Mouse (Mus musculus) embryonic fibroblast, embryonic 13.5 days (primary cell): Measurements from ENCODE around the gene Upb1. TPM values are rescaled to one million over a fixed set of nuclear protein-coding genes. Genes with fewer than 3 reads are reported as not detected.
"Not testable (repeated sequence)": the region's sequence is repeated elsewhere in the genome, so short reads cannot be mapped to it uniquely, and the experiment has no call there.

Experiments
- H3K27ac ChIP-seq: 2 replicates; pipeline ENCODE4 v1.5.1; 2012; ENCODE audit warnings: low read length, control low read depth, inconsistent platforms; ENCODE audit not compliant: insufficient read depth
- H3K4me1 ChIP-seq: 2 replicates; pipeline ENCODE4 v1.6.1; 2011; ENCODE audit warnings: low read length; ENCODE audit not compliant: control insufficient read depth, insufficient read depth
- H3K4me3 ChIP-seq: 2 replicates; pipeline ENCODE4 v1.5.1; 2011; ENCODE audit warnings: mild to moderate bottlenecking, control low read depth, low read length; ENCODE audit not compliant: insufficient read depth
- CTCF ChIP-seq: IDR thresholded peaks from 2 replicates; pipeline ENCODE4 v1.5.1; 2011; ENCODE audit warnings: mild to moderate bottlenecking, control low read depth, low read length, moderate library complexity, borderline replicate concordance; ENCODE audit not compliant: insufficient read depth
- POLR2A ChIP-seq: IDR thresholded peaks from 2 replicates; pipeline ENCODE4 v1.6.1; 2011; ENCODE audit warnings: low read depth, mild to moderate bottlenecking, control low read depth, low read length, moderate library complexity
- polyA plus RNA-seq: library from polyadenylated mRNA; stranded (reverse); fragments of >200 nt; gene quantifications from 2 replicates; pipeline ENCODE4 v1.2.4, GENCODE M21; 2011; ENCODE audit warnings: low read depth; ENCODE audit not compliant: missing spikeins, insufficient read length

Gene Upb1
- polyA plus RNA-seq, 1 experiment: not detected

DNA sequence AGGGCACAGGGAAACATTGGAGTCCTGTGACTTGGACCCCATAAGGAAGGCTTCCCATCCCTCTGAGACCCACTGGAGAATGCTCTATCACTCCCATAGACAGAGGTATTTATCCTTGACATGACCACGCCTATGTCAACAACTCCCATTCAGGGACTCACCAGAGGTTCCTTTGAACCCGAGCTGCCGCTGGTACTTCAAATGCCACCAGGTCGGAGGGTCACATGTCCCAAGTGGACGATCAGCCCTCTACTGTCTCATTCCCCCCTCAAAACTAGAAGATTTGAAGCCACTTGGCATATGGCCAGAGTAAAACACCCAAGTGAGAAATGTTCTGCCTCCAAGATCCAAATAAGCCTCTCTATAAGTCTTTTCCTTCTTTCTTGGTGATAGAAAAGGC is 73.7 kb downstream of the Upb1 start:
- no peak for TF ChIP-seq CTCF
- TF ChIP-seq POLR2A: no peak
- no peak overlapping the region for H3K4me3 ChIP-seq
- H3K27ac ChIP-seq: no peak overlapping the region
- no peaks in the 10 kb centered on the region for H3K4me1 ChIP-seq

DNA sequence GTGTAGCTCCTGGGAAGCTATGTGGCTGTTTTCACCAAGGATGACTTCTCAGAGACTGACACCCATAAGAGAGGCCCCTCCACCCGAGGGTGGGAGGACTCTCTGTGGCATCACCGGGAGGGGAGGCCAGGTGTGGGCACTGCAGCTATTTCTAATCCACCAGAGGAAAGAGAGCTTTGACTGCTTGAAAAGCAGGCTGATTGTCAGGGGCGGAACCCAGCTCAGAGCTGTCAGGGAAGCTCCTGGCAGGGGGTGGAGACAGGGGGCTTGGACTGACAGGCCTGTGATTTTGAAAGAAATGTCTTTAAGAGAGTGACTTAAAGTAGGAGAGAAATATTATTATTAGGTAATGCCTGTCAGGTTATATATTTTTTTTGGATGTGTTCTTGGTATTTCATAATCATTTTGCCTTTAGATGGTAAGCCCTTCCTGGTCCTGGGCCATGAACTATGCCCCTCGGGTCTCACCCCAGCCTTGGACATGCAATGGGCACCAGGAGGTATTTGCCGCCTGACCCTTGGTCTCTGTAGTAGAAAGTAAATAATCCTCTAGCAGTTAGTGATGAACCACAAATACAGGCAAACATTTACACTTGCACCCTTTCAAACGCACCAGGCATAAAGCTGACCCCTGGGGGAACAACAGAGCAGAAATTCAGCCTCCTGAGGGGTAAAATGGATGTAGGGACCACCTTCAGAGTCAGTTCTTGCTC is 74.4 kb downstream of the Upb1 start:
- H3K27ac ChIP-seq, H3K4me1 ChIP-seq, H3K4me3 ChIP-seq: not testable (repeated sequence)

DNA sequence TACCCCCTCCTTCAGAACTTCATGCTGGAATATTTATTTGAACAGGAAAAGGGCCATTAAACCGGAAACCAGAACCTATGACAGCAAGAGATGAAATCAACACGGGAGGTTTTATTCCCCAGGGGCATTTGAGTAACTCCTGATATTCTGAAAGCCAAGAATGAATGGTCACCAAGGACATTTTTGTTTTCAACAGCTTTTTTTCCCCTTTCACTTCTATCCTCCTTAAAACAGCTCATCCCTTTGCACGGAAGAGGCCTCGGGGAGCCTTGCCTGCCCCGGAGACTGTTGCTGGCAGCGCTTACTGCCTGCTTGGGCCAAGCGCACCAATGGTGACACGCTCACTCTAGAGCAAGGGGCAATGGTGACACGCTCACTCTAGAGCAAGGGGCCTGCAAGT is 76.1 kb downstream of the Upb1 start:
- H3K4me1 ChIP-seq: no peaks in the 10 kb centered on the region

DNA sequence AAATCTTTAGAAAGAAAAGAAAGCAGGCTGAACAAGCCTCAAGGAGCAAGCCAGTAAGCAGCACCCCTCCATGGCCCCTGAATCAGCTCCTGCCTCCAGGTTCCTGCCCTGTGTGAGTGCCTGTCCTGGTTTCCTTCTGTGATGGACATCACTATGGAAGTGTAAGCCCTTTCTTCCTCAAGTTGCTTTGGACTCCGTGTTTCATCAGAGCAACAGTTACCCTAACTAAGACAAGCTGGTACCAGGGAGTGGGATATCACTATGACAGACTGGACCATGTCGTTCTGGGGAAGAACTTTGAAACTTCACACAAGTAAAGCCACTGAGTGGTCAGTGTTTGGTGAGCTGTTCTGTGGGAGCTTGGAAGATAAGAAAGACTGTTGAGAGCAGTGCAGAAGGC is 79.0 kb downstream of the Upb1 start:
- Histone ChIP-seq H3K4me3 (no peak overlapping the region), H3K4me1 (no peaks in the 10 kb centered on the region), H3K27ac (no peak overlapping the region)
- no peak for TF ChIP-seq CTCF
- no peak for TF ChIP-seq POLR2A

More for the DNA sequence above, 76.1 kb downstream of the Upb1 start:
- no peak for TF ChIP-seq POLR2A
- TF ChIP-seq CTCF: no peak
- Histone ChIP-seq H3K4me3 (no peak overlapping the region), H3K27ac (no peak overlapping the region)

DNA sequence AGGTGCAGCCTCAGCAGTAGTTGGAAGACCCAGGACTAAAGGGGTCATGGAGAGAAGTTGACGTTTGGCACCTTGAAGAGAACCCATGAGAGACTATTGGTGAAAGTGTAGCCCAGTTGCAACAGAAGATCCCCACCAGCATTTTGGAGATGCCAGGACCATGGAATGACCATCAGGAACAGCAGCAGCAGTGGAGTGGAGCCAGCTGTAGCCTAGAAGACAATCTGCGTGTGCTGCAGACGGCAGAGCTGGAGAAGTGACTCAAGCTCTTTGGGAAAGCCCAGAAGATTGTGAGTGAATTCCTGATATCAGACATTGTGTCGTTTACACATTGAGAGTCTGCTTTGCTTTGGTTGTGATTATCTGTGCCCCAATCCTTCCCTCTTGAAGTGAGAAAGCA is 80.8 kb downstream of the Upb1 start:
- no peak for TF ChIP-seq POLR2A
- TF ChIP-seq CTCF: no peak
- H3K4me1 ChIP-seq: no peaks in the 10 kb centered on the region
- H3K27ac ChIP-seq: no peak overlapping the region
- no peak overlapping the region for H3K4me3 ChIP-seq

DNA sequence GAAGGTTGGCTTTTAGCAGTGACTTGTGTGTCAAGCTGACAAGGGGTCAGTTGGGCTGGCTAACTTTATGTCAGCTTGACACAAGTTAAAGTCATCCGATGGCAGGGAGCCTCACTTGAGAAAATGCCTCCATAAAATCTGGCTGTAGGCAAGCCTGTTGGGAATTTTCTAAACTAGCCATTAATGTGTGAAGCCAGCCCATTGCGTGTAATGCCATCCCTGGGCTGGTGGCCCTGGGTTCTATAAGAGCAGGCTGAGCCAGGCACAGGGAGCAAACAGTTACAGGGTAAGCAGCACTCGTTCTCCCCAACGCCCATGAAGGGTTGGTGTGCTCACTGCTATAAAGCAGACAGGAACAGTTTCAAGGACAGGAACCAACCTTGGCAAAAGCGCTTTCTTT is 81.4 kb downstream of the Upb1 start:
- Histone ChIP-seq H3K4me1 (no peaks in the 10 kb centered on the region), H3K4me3 (no peak overlapping the region), H3K27ac (no peak overlapping the region)
- TF ChIP-seq POLR2A (no peak), CTCF (no peak)

DNA sequence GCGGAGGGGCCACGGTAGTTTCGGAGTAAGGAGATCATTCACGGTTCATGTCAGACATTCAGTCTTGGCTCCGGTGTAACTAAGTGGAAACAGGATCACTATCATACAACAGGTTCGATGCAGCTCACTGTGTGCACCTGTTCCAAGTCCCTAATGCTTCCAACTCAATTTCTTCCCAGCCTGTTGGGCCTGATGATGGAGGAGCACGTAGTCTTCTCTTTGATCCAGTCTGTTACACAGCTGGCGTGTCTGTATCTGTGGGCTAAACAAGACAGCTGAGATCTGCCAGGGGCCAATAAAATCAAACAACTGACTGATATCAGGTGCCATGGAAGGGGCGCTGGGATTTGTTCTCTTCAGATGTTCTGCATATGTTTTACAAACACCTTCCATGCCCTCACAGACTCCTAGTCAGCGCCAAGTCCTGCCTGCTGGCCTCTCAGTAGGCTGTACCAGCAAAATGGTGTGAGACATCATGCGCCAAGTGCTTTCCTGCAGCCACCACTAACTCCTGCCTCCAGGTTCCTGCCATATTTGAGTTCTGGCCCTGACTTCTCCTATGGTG is 82.1 kb downstream of the Upb1 start:
- TF ChIP-seq POLR2A (no peak), CTCF (no peak)
- Histone ChIP-seq H3K4me1 (no peaks in the 10 kb centered on the region), H3K27ac (no peak overlapping the region), H3K4me3 (no peak overlapping the region)

DNA sequence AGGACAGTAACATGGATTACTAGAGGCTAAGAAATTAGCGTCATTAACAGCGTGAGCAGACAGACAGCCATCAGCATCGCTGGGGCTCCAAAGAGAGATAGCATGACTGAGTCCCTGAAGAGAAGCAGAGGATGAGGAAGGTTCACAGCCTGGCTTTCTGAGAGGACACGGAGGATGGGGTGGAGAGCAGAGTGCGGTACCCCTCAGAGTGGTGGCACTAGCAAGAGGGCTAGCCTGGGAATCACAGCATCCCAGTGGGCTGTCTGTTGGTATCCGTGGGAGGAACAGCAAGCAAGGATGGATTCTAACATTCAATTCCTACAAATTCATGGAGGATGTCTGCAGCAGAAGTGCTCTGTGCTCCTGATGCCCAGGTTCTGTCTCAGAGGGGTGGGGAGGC is 83.2 kb downstream of the Upb1 start:
- no peaks in the 10 kb centered on the region for H3K4me1 ChIP-seq
- TF ChIP-seq CTCF (no peak), POLR2A (no peak)
- H3K4me3 ChIP-seq: no peak overlapping the region
- no peak overlapping the region for H3K27ac ChIP-seq

DNA sequence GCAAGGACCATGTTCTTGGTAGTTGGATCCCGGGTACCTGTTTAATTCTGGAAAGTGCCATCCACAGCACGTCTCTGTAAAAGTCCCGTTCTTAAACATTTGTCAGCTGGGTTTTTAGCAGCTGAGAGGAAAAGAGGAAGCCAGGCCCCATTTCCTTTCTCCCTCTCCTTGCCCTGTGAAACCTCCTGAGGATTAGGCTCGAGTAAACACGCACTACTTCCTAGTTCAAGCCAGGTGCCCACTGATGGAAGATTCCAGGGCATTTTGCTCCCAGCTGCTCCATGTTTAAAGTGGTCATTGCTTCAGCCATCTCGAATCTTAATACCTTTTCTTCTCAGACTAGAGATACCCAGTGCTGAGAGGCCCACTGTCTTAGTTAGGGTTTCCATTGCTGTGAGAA is 83.9 kb downstream of the Upb1 start:
- no peaks in the 10 kb centered on the region for H3K4me1 ChIP-seq
- H3K4me3 ChIP-seq: no peak overlapping the region
- TF ChIP-seq POLR2A (no peak), CTCF (no peak)
- no peak overlapping the region for H3K27ac ChIP-seq

DNA sequence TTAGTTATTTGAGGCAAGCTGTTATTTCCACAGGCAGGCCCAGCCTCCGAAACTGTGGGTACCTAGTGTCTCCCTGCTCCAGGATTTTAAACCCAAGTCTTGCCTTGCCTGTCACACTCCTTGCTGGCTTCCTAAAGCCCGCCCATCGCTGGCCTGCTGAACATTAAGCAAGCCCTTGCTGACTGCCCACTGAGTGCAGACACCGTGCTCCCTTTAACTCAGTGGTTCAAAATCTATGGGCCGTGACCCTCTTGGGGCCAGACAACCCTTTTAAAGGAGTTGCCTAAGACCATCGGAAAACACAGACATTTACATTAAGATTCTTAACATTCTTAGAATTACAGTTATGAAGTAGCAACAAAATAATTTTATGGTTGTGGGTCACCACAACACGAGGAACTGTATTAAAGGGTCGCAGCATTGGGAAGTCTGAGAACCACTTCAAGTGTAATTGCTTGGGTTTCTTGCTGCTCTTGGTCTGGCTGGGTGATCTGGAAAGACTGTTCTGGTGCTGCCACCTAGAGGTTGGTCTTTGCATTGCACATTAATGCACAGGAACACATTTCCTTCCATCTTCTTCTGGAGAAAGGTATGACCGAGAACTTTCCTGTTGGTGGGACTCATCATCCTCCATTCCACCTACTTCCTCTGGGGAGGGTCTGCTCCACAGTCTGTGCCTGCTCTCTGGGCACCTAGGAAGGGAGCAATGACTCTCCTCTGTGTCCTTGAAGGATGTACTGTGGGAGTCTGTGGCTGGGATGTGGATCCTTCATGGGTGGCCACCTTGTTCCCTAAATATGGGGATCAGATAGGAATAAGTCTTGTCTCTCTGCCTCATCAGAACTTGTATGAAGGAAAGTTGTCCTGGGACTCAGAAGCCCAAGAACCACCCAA is 85.4 kb downstream of the Upb1 start:
- no peak overlapping the region for H3K4me3 ChIP-seq
- TF ChIP-seq CTCF: peak; percentile 64; the same call in 1 of the 2 replicates
- TF ChIP-seq POLR2A: no peak
- no peak overlapping the region for H3K27ac ChIP-seq
- H3K4me1 ChIP-seq: no peaks in the 10 kb centered on the region
